In the genomic region with DNA sequence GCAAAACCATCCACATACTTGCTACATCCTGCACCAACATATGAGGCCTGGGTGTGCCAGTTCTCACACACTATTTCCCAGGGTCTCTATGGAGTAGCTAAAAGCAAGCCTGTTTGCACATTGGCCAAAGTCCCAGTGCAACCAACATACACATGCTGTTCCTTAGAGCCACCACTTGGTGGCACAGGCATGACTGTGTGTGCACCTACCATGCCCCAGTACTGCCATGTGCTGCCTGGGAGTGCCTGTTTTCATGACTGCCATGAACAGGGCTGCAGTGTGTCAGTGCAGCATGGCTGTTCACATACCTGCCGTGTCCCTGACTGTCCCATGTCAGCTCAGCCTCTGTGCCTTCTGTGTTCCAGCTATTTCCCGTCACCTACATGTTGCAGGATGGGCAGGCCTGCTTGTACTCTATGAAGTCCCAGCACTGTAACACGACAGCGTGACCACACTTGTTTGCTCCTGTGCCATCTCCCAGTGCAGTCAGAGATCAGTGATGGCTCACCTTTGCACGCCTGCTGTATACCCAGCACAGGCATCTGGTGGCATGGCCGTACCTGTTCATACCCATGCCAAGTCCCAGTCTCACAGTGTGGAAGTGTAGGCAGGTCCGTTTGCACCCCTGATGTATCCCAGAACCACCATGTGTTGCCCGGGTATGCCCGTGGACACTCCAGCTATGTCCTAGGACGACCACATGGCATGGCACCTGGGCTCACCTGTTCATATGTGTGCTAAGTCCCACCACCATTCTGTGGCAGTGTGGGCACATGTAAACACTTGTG, we compare ENCODE assay signal across 8 mouse cellular contexts. TPM values are rescaled to one million over a fixed set of nuclear protein-coding genes. Genes with fewer than 3 reads are reported as not detected.
DNase-seq lines count a peak whose midpoint lies in the region; ATAC-seq and TF ChIP-seq lines count a peak whose summit lies in the region.

No protein-coding gene starts in this region.

- H3K79me2 ChIP-seq in liver, adult 2 months (ENCODE audit: control insufficient read depth, insufficient read depth, low read length): no peaks in the 10 kb centered on the region

- WGBS in liver, adult 2 months: 82% methylated on average over 10 of the region's 10 CpGs
- 80% methylated on average over 10 of the region's 10 CpGs for WGBS in forebrain, embryonic 15.5 days
- 81% methylated on average over 10 of the region's 10 CpGs for WGBS in limb, embryonic 12.5 days
- 78% methylated on average over 10 of the region's 10 CpGs for WGBS in midbrain, embryonic 16.5 days

- ATAC-seq in activated CD4-positive, CD25-positive, alpha-beta regulatory T cell, adult 4 months: peak; percentile 40
- ATAC-seq in forebrain, embryonic 15.5 days (replicated peaks): peak; percentile 30
- ATAC-seq in limb, embryonic 12.5 days (ENCODE audit: insufficient number of reproducible peaks, insufficient read depth, low FRiP score, low TSS enrichment, low read depth): peak; percentile 5; the same call in 1 of the 2 replicates
- peak; percentile 57 for ATAC-seq in midbrain, embryonic 16.5 days

- H3K4me3 ChIP-seq in liver, adult 2 months (ENCODE audit: insufficient read depth, low read depth, low read length): no peak overlapping the region
- no peak overlapping the region for H3K4me3 ChIP-seq in forebrain, embryonic 15.5 days
- no peak overlapping the region for H3K4me3 ChIP-seq in limb, embryonic 12.5 days (replicated peaks)
- no peak overlapping the region for H3K4me3 ChIP-seq in midbrain, embryonic 16.5 days (ENCODE audit: low read depth, low read length)

- H3K4me1 ChIP-seq in liver, adult 2 months (ENCODE audit: control insufficient read depth, insufficient read depth, low read length): no peaks in the 10 kb centered on the region
- peaks cover 11% of the 10 kb centered on the region; the same call in 1 of the 2 replicates for H3K4me1 ChIP-seq in forebrain, embryonic 15.5 days
- no peaks in the 10 kb centered on the region for H3K4me1 ChIP-seq in limb, embryonic 12.5 days (replicated peaks)
- no peaks in the 10 kb centered on the region for H3K4me1 ChIP-seq in midbrain, embryonic 16.5 days (ENCODE audit: control insufficient read depth, insufficient read depth, low read length)

- H3K27ac ChIP-seq in liver, adult 2 months (replicated peaks; ENCODE audit: insufficient read depth, low read depth, low read length): no peak overlapping the region
- H3K27ac ChIP-seq in forebrain, embryonic 15.5 days (replicated peaks): no peak overlapping the region
- no peak overlapping the region for H3K27ac ChIP-seq in limb, embryonic 12.5 days
- H3K27ac ChIP-seq in midbrain, embryonic 16.5 days (ENCODE audit: low read length): no peak overlapping the region

- H3K36me3 ChIP-seq in liver, adult 2 months (ENCODE audit: control insufficient read depth, insufficient read depth, low read length): no peaks in the 10 kb centered on the region
- no peaks in the 10 kb centered on the region for H3K36me3 ChIP-seq in forebrain, embryonic 15.5 days
- H3K36me3 ChIP-seq in limb, embryonic 12.5 days: no peaks in the 10 kb centered on the region
- no peaks in the 10 kb centered on the region for H3K36me3 ChIP-seq in midbrain, embryonic 16.5 days (ENCODE audit: control insufficient read depth, insufficient read depth, low read length)

- intact Hi-C loops in left cerebral cortex, postnatal 36 days (cut with DNase I): loop anchor here (2.0 to 5.0 kb wide), 2 partner anchors 84 to 215 kb away; no protein-coding TSS in a partner anchor

- no peak overlapping the region for H3K4me2 ChIP-seq in forebrain, embryonic 15.5 days (replicated peaks)
- H3K4me2 ChIP-seq in limb, embryonic 12.5 days: no peak overlapping the region
- H3K4me2 ChIP-seq in midbrain, embryonic 16.5 days (ENCODE audit: low read length): no peak overlapping the region

- TF ChIP-seq POLR2A in liver, adult 2 months (IDR thresholded peaks at IDR 0.05; ENCODE audit: extremely low read depth, insufficient read depth, low read length): no peak

- no peak overlapping the region for H3K9ac ChIP-seq in liver, adult 2 months (ENCODE audit: low read depth, low read length)
- no peak overlapping the region for H3K9ac ChIP-seq in forebrain, embryonic 15.5 days (replicated peaks)
- H3K9ac ChIP-seq in limb, embryonic 12.5 days (replicated peaks): no peak overlapping the region
- no peak overlapping the region for H3K9ac ChIP-seq in midbrain, embryonic 16.5 days (ENCODE audit: low read depth, low read length)

- H3K9me3 ChIP-seq in forebrain, embryonic 15.5 days: no peaks in the 10 kb centered on the region
- no peaks in the 10 kb centered on the region for H3K9me3 ChIP-seq in limb, embryonic 12.5 days
- no peaks in the 10 kb centered on the region for H3K9me3 ChIP-seq in midbrain, embryonic 16.5 days (replicated peaks; ENCODE audit: control insufficient read depth, low read length, poor library complexity, severe bottlenecking)

- H3K27me3 ChIP-seq in liver, adult 2 months (ENCODE audit: control insufficient read depth, insufficient read depth, low read length): no peaks in the 10 kb centered on the region
- no peaks in the 10 kb centered on the region for H3K27me3 ChIP-seq in forebrain, embryonic 15.5 days
- no peaks in the 10 kb centered on the region for H3K27me3 ChIP-seq in limb, embryonic 12.5 days
- H3K27me3 ChIP-seq in midbrain, embryonic 16.5 days (ENCODE audit: control insufficient read depth, insufficient read depth, low read depth, low read length): no peaks in the 10 kb centered on the region

- TF ChIP-seq CTCF in liver, adult 2 months (IDR thresholded peaks at IDR 0.05; ENCODE audit: low read depth, low read length): peak; percentile 87

- DNase-seq in liver, adult 2 months (ENCODE audit: extremely low read depth, low read depth, low spot score): peak; percentile 36
- no peak for DNase-seq in liver
- no peak for DNase-seq in frontal cortex, postnatal 10 days (ENCODE audit: low spot score in 2 of 2)
- DNase-seq in left cerebral cortex, postnatal 36 days (ENCODE audit: low spot score in 2 of 2): no peak

RNA-seq across cellular contexts. Expression of a gene that starts 29.8 kb away (rescaled TPM):
- total RNA-seq in liver, adult 2 months (2014; rRNA removed): 0.07 and 0.09 TPM in 2 replicates
- polyA plus RNA-seq in liver, adult 2 months (2012; rRNA removed): 0.14 TPM in 1 of 2 replicates, not detected in the other
- not detected for polyA plus RNA-seq in activated CD4-positive, CD25-positive, alpha-beta regulatory T cell, adult 4 months (2017; shearing (Covaris generic))
- 40.9 and 44.9 TPM in 2 replicates for polyA plus RNA-seq in forebrain, embryonic 15.5 days (2015; fragmentation: Nextera tagmentation; extraction: Ambion mirVana)
- 3.1 and 3.9 TPM in 2 replicates for polyA plus RNA-seq in limb, embryonic 12.5 days (2016; fragmentation: Nextera tagmentation; extraction: Ambion mirVana)
- polyA plus RNA-seq in midbrain, embryonic 16.5 days (2015; fragmentation: Nextera tagmentation; extraction: Ambion mirVana): 92.6 and 103 TPM in 2 replicates
- 100 to 1,000 TPM; 120 to 122 TPM for total RNA-seq in left cerebral cortex, postnatal 36 days (2021)

Comparison
In these comparisons a context has a peak if more than half of its experiments do, and no peak if none do; other contexts are left out.
1. ATAC-seq: peak in every context shown above with its lines; median percentile 57 in midbrain, embryonic 16.5 days; 40 in activated CD4-positive, CD25-positive, alpha-beta regulatory T cell, adult 4 months; 30 in forebrain, embryonic 15.5 days; 5 in limb, embryonic 12.5 days.